Mouse (Mus musculus) lung, embryonic 15.5 days (tissue): ENCODE measurements around the gene Xpnpep3. TPM values are rescaled to one million over a fixed set of nuclear protein-coding genes. Genes with fewer than 3 reads are reported as not detected.

Experiments used
- ATAC-seq: fragments of 200-750 bp; cut with Nextera tagmentation; 2 replicates; pipeline ENCODE4 v1.8.0; 2017; ENCODE audit warnings: moderate number of reproducible peaks, borderline replicate concordance; ENCODE audit not compliant: low FRiP score, low TSS enrichment; ENCODE audit errors: extremely low read depth
- H3K27ac ChIP-seq: fragments of 300-500 bp; sonication (generic); 2 replicates; pipeline ENCODE4 v1.5.1; 2015; ENCODE audit warnings: moderate library complexity, mild to moderate bottlenecking, inconsistent platforms
- H3K27me3 ChIP-seq: fragments of 300-500 bp; sonication (generic); 2 replicates; pipeline ENCODE4 v1.6.1; 2015; ENCODE audit warnings: inconsistent platforms
- H3K36me3 ChIP-seq: fragments of 300-500 bp; sonication (generic); 2 replicates; pipeline ENCODE4 v1.6.1; 2015; ENCODE audit warnings: inconsistent platforms
- H3K4me1 ChIP-seq: fragments of 300-500 bp; sonication (generic); 2 replicates; pipeline ENCODE4 v1.6.1; 2015; ENCODE audit warnings: inconsistent platforms
- H3K4me2 ChIP-seq: fragments of 300-500 bp; sonication (generic); 2 replicates; pipeline ENCODE4 v1.6.1; 2015; ENCODE audit warnings: inconsistent platforms, mild to moderate bottlenecking, moderate library complexity
- H3K4me3 ChIP-seq: fragments of 300-500 bp; sonication (generic); 2 replicates; pipeline ENCODE4 v1.5.1; 2015; ENCODE audit warnings: mild to moderate bottlenecking, inconsistent platforms
- H3K9ac ChIP-seq: fragments of 300-500 bp; sonication (generic); 2 replicates; pipeline ENCODE4 v1.6.1; 2015; ENCODE audit warnings: inconsistent platforms
- H3K9me3 ChIP-seq: fragments of 300-500 bp; sonication (generic); 2 replicates; pipeline ENCODE4 v1.6.1; 2016; ENCODE audit warnings: inconsistent platforms
- WGBS: fragments of 180-500 bp; shearing (Covaris S2); methylation state at CpG from one replicate; pipeline ENCODE4 v1.1.7; 2015; 5-methylcytosine and 5-hydroxymethylcytosine counted together
- polyA plus RNA-seq: library from polyadenylated mRNA; unstranded; fragments of >200 nt; fragmentation: Nextera tagmentation; extraction: Ambion mirVana; gene quantifications from 2 replicates; pipeline ENCODE4 v1.2.1, GENCODE M21; 2015

The Xpnpep3 gene
- polyA plus RNA-seq, 1 experiment from 2014 or later = 10.9 TPM

DNA sequence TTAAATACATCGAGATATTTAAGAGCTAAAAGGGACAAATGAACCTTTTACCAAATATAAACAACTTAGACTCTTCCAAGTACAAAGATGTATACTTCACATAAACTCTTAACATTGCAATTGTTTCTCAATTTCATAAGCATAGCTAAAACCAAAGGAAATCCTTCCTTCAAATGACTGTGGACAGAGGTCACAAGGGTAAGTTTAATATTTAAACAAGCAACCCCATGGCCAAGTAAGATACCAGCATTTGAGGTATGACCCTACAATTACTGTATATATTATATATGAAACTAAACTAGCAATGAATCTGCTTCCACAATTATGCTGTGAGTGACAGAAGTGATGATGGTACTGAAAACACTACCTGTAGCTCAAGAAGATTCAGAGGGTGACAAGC is 35.7 kb upstream of the Xpnpep3 start:
- no peaks in the 10 kb centered on the region for H3K9me3 ChIP-seq
- no peak overlapping the region for H3K4me3 ChIP-seq
- H3K9ac ChIP-seq = no peak overlapping the region
- no peak overlapping the region for H3K27ac ChIP-seq
- no peak overlapping the region for H3K4me2 ChIP-seq
- ATAC-seq = no peak
- H3K27me3 ChIP-seq = no peaks in the 10 kb centered on the region
- H3K36me3 ChIP-seq = peaks cover 58% of the 10 kb centered on the region
- H3K4me1 ChIP-seq = peaks cover 16% of the 10 kb centered on the region
- 83% methylated on average over 1 of the region's 1 CpGs for WGBS

DNA sequence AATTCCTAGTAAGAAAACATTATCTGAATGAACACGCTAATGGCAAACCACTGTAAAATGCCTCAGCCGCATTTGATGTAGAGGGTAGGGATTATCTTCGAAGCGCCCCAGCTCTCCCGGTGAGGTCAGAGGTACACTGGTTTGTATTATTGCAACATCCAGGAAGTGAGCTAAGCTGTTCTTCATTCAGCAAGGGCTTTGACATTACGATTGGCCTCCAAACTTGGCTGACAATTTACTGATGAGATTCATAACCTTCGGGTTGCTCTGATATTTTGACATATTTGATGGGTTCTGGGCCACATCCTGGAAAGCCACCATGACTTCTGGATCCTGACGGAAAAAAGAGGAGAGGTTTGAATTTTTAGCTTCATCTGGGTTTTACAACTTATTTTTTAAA is 34.7 kb upstream of the Xpnpep3 start:
- Histone ChIP-seq H3K9ac (no peak overlapping the region), H3K9me3 (no peaks in the 10 kb centered on the region), H3K27ac (no peak overlapping the region), H3K4me1 (peaks cover 7% of the 10 kb centered on the region; the same call in 1 of the 2 replicates), H3K27me3 (no peaks in the 10 kb centered on the region), H3K4me2 (no peak overlapping the region), H3K4me3 (no peak overlapping the region), H3K36me3 (peaks cover 65% of the 10 kb centered on the region)
- WGBS = 82% methylated on average over 8 of the region's 8 CpGs
- ATAC-seq = no peak

GRCm38 (mm10) chr15:81366241-81366640 is 33.7 kb upstream of the Xpnpep3 start:
- peaks cover 4% of the 10 kb centered on the region; the same call in 1 of the 2 replicates for H3K4me1 ChIP-seq
- no peak overlapping the region for H3K4me2 ChIP-seq
- H3K27me3 ChIP-seq = no peaks in the 10 kb centered on the region
- H3K36me3 ChIP-seq = peaks cover 75% of the 10 kb centered on the region
- H3K27ac ChIP-seq = no peak overlapping the region
- no peaks in the 10 kb centered on the region for H3K9me3 ChIP-seq
- WGBS = 73% methylated on average over 4 of the region's 4 CpGs
- ATAC-seq = no peak
- H3K9ac ChIP-seq = no peak overlapping the region
- no peak overlapping the region for H3K4me3 ChIP-seq

- H3K36me3 ChIP-seq = peaks cover 85% of the 10 kb centered on the region
- no peak overlapping the region for H3K27ac ChIP-seq
- no peaks in the 10 kb centered on the region for H3K4me1 ChIP-seq
- H3K27me3 ChIP-seq = no peaks in the 10 kb centered on the region
- no peak for ATAC-seq
- H3K9ac ChIP-seq = no peak overlapping the region
- H3K9me3 ChIP-seq = no peaks in the 10 kb centered on the region
- 86% methylated on average over 1 of the region's 1 CpGs for WGBS
- no peak overlapping the region for H3K4me2 ChIP-seq
- H3K4me3 ChIP-seq = no peak overlapping the region
These were observed 31.3 kb upstream of the Xpnpep3 start for GRCm38 (mm10) chr15:81368601-81369000.

- H3K4me1 ChIP-seq = no peaks in the 10 kb centered on the region
- no peaks in the 10 kb centered on the region for H3K9me3 ChIP-seq
- 73% methylated on average over 1 of the region's 1 CpGs for WGBS
- no peaks in the 10 kb centered on the region for H3K27me3 ChIP-seq
- H3K9ac ChIP-seq = no peak overlapping the region
- H3K36me3 ChIP-seq = peaks cover 83% of the 10 kb centered on the region
- H3K27ac ChIP-seq = no peak overlapping the region
- H3K4me3 ChIP-seq = no peak overlapping the region
- no peak for ATAC-seq
- H3K4me2 ChIP-seq = no peak overlapping the region
These were observed 29.6 kb upstream of the Xpnpep3 start for GRCm38 (mm10) chr15:81370356-81370755.

DNA sequence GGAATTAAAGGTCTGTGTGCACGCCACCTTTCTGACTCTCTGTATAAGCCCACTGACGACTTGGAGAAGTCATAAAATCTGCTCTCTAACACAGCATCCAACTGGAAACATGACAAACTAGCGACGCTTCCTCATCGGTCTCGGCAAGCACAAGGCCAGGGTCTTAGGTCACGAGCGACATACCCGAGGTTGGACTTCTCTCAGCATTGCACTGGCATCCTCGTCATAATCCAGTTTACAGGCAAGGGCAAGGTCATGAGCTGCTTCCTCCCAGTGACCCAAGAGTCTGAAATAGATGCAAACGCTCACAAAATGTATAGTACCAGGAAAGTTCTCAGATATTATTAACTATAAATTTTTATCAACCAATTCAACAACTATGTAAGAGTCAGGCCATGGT is 25.3 kb upstream of the Xpnpep3 start:
- Histone ChIP-seq H3K27ac (no peak overlapping the region), H3K4me3 (no peak overlapping the region), H3K9me3 (no peaks in the 10 kb centered on the region), H3K4me1 (no peaks in the 10 kb centered on the region), H3K4me2 (no peak overlapping the region), H3K27me3 (no peaks in the 10 kb centered on the region), H3K9ac (no peak overlapping the region), H3K36me3 (peaks cover 78% of the 10 kb centered on the region)
- WGBS = 83% methylated on average over 11 of the region's 11 CpGs
- no peak for ATAC-seq

DNA sequence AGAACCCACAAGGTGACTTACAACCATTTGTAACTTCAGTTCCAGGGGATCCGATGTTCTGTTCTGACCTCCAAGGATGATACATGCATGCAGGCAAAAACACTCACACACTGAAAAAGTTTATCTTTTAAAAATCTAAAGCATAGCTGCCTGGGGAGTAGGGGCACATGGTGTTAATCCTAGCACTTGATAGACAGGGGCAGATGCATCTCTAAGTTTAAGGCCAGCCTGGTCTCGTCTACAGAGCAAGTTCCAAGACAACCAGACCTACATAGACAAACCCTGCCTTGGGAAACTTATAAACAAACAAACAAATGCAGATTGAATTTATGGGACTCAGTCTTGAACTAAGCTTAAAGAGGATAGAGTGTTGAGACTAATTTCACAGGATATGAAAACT is 21.1 kb upstream of the Xpnpep3 start:
- no peak for ATAC-seq
- Histone ChIP-seq H3K4me2 (no peak overlapping the region), H3K36me3 (peaks cover 75% of the 10 kb centered on the region), H3K27ac (no peak overlapping the region), H3K9me3 (no peaks in the 10 kb centered on the region), H3K4me3 (no peak overlapping the region), H3K9ac (no peak overlapping the region), H3K27me3 (no peaks in the 10 kb centered on the region), H3K4me1 (no peaks in the 10 kb centered on the region)
- WGBS = 80% methylated on average over 2 of the region's 2 CpGs

DNA sequence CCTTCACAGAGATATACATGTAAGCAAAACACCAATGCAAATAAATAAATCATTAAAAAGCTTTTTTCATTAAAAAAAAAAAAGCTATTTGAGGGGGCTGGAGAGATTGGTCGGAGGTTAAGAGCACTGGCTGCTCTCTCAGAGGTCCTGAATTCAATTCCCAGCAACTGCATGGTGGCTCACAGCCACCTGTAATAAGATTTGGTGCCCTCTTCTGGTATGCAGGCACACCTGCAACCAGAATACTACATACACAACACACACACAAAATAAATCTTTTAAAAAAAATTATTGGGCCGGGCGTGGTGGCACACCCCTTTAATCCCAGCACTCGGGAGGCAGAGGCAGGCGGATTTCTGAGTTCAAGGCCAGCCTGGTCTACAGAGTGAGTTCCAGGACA is 13.6 kb upstream of the Xpnpep3 start:
- no peak overlapping the region for H3K4me3 ChIP-seq
- peaks cover 86% of the 10 kb centered on the region for H3K36me3 ChIP-seq
- H3K9ac ChIP-seq = no peak overlapping the region
- H3K4me2 ChIP-seq = no peak overlapping the region
- H3K27ac ChIP-seq = no peak overlapping the region
- ATAC-seq = no peak
- no peaks in the 10 kb centered on the region for H3K4me1 ChIP-seq
- H3K9me3 ChIP-seq = no peaks in the 10 kb centered on the region
- H3K27me3 ChIP-seq = no peaks in the 10 kb centered on the region
- WGBS = 94% methylated on average over 5 of the region's 5 CpGs

GRCm38 (mm10) chr15:81392997-81393396 is 6.9 kb upstream of the Xpnpep3 start:
- Histone ChIP-seq H3K4me1 (peaks cover 6% of the 10 kb centered on the region), H3K4me2 (no peak overlapping the region), H3K27ac (no peak overlapping the region), H3K27me3 (no peaks in the 10 kb centered on the region), H3K4me3 (no peak overlapping the region), H3K9ac (no peak overlapping the region), H3K9me3 (no peaks in the 10 kb centered on the region), H3K36me3 (peaks cover 35% of the 10 kb centered on the region)
- no peak for ATAC-seq

DNA sequence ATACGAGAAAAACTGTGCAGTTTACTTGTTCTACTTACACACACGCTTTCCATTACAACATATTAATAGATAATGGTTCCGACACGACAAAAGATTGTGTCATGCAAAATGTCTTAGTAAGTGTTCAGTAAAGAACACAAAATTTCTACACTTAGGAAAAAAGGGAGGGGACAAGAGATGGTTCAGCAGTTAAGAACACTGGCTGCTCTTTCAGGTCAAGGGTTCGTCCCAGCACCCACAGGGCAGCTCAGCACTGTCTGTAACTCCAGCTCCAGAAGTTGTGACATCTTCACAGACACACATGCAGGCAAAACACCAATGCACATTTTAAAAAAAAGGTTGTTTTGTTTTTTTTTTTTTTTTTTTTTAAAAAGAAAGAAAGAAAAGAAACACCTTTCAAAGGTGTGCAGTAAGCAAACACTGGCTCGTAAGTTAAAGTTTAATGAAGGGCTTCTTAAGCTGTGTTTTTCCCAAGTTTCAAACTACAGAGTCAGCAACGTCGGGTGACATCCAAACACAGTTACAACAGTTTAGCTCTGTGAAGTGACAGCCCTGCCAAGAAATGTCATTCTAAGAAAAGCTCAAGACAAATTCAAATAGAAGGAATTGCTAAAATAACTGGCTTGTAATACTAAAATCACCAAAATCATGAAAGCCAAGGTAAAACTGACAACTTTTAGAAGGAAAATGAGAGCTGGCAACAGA is 5.6 kb upstream of the Xpnpep3 start:
- Histone ChIP-seq H3K36me3 (peaks cover 24% of the 10 kb centered on the region), H3K9ac (no peak overlapping the region), H3K27ac (no peak overlapping the region), H3K4me1 (peaks cover 13% of the 10 kb centered on the region), H3K27me3 (no peaks in the 10 kb centered on the region), H3K4me3 (no peak overlapping the region), H3K4me2 (no peak overlapping the region), H3K9me3 (no peaks in the 10 kb centered on the region)
- ATAC-seq = no peak
- 80% methylated on average over 8 of the region's 8 CpGs for WGBS

DNA sequence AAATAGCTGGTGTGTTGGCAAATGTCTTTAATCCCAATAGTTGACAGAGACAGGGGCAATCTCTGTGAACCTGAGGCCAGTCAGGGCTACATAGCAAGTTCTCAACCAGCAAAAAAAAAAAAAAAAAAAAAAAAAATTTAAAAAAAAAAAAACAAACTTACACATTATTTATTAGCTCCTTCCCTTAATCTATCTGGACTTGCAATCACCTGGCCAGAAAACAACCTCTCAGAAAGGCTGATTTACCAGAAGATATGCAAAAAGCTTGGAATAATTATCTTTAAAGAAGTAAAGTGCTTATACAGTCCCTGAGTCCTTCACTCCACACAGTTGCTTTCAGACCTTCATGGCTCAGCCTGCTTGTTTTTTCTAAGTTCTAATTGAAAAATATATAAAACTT is 1.7 kb upstream of the Xpnpep3 start:
- H3K36me3 ChIP-seq = 0 out of 2 replicates have a peak, but pooled peaks cover 3% of the 10 kb centered on the region
- H3K4me3 ChIP-seq = peak overlapping the region; percentile 98
- peak overlapping the region; percentile 98 for H3K9ac ChIP-seq
- peaks cover 19% of the 10 kb centered on the region for H3K4me1 ChIP-seq
- no peak for ATAC-seq
- peak overlapping the region; percentile 81 for H3K4me2 ChIP-seq
- no peak overlapping the region for H3K27ac ChIP-seq
- H3K9me3 ChIP-seq = no peaks in the 10 kb centered on the region
- H3K27me3 ChIP-seq = no peaks in the 10 kb centered on the region

GRCm38 (mm10) chr15:81399297-81399637 is 671 bp upstream of the Xpnpep3 start:
- Histone ChIP-seq H3K27ac (peak overlapping the region; percentile 97), H3K36me3 (0 out of 2 replicates have a peak, but pooled peaks cover 3% of the 10 kb centered on the region), H3K9ac (peak overlapping the region; percentile 98), H3K4me1 (peaks cover 19% of the 10 kb centered on the region), H3K4me2 (peak overlapping the region; percentile 81), H3K9me3 (no peaks in the 10 kb centered on the region), H3K27me3 (no peaks in the 10 kb centered on the region), H3K4me3 (peak overlapping the region; percentile 98)
- WGBS = 0% methylated on average over 21 of the region's 21 CpGs
- ATAC-seq = no peak

- WGBS = 83% methylated on average over 3 of the region's 3 CpGs
- Histone ChIP-seq H3K9me3 (no peaks in the 10 kb centered on the region), H3K27ac (no peak overlapping the region), H3K4me1 (peaks cover 7% of the 10 kb centered on the region), H3K27me3 (no peaks in the 10 kb centered on the region), H3K9ac (no peak overlapping the region), H3K4me2 (no peak overlapping the region), H3K36me3 (0 out of 2 replicates have a peak, but pooled peaks cover 3% of the 10 kb centered on the region), H3K4me3 (no peak overlapping the region)
- ATAC-seq = no peak
These were observed 5.1 kb downstream of the Xpnpep3 start for GRCm38 (mm10) chr15:81405008-81405407.
